Mouse (Mus musculus): ENCODE results near the gene Cipc. TPM values are rescaled to one million over a fixed set of nuclear protein-coding genes. Genes with fewer than 3 reads are reported as not detected.
A peak's percentile ranks its signal among the peaks of the same experiment; 100 is the strongest.

Cipc gene
- 10 to 100 TPM; 22.7 to 32.3 TPM for total RNA-seq (2021)
- long read RNA-seq, experiment 1, full-length matches to known transcripts = 6 of 9 reads
- long read RNA-seq, experiment 1, partial matches to known transcripts = 1 of 9 reads
- long read RNA-seq, experiment 1, other reads (novel, unspliced or antisense) = 2 of 9 reads
- long read RNA-seq, experiment 2, full-length matches to known transcripts = 14 of 20 reads
- long read RNA-seq, experiment 2, partial matches to known transcripts = 1 of 20 reads
- long read RNA-seq, experiment 2, other reads (novel, unspliced or antisense) = 5 of 20 reads

DNA sequence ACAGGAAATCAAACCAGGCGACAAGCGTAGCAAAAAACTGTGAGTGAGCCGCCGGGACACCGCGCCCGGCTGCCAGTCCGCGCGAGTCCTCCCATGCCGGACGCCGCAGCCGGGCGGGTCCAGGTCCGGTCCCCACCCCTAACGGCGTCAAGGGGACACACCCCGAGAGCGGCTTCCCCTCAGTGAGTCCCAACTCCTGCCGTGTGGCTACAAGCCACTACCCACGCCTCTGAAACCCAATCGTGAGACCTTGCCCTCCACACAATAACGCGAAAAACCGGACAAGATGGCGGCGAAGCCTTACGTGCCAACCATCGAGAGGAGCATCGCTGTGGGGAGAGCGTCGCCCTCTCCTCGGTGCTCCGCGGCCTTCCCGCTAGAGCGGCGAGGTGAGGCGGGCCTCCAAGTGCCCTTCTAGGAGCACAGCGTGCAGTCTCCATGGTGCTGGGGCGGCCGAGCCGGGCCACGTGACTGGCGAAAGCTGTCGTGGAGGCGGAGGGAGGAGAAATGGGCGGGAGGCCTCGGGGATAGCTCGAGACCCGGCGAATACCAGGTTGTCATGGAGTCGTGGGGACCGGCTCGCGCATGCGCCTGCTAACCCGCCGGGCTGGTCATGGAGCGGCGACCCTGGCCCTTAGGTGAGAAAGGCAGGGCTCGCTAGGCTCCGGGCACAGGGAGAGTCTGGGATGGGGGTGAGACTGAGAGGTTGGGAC, at the start of gene Cipc:
Gene Cipc (plus strand): TSS at position 182 of the 713 bp plus-strand sequence.
- DNase-seq = peak; percentile 99

DNA sequence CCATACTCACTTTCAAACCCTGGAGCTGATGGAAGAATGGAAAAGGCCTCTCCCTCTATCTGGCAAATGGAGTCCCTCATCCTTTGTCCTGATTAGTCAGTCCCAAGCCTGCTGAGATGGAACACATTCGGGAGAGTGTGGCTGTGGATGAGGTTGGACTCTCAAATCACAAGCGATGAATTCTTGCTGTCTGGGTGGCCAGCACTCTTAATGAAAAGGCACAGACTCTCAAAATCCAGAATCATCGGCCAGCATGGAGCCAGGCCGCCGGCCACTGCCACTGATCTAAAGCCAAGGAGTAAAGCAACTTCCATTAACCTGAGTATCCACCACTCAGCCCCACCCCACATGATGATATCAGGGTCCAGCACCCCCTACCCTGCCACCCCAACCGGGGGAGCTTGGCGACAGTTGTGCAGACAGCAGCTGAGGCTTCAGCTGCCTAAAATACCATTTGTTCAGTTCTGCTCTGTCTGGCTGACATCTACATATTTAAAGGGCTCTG, 49.0 kb upstream of the Cipc start:
- no peak for DNase-seq

DNA sequence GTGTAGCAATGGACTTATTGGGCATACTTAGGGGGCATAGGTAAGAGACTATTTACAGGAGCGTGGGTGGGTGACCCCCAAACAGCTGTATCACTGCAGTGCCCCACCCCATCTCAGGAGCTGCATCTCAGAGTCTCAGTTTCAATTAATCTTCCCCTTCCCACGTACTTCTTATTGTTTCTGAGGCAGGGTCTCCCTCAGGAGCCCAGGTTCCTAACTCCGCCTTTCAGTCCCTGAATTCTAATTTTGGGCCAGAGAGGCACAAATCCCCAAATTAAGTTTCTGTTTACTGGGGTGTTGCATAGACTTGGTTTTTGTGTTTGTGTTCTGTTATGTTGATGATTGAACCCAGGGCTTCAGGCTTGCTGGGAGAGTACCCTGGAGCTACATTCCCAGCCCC, 48.4 kb upstream of the Cipc start:
- DNase-seq = no peak

DNA sequence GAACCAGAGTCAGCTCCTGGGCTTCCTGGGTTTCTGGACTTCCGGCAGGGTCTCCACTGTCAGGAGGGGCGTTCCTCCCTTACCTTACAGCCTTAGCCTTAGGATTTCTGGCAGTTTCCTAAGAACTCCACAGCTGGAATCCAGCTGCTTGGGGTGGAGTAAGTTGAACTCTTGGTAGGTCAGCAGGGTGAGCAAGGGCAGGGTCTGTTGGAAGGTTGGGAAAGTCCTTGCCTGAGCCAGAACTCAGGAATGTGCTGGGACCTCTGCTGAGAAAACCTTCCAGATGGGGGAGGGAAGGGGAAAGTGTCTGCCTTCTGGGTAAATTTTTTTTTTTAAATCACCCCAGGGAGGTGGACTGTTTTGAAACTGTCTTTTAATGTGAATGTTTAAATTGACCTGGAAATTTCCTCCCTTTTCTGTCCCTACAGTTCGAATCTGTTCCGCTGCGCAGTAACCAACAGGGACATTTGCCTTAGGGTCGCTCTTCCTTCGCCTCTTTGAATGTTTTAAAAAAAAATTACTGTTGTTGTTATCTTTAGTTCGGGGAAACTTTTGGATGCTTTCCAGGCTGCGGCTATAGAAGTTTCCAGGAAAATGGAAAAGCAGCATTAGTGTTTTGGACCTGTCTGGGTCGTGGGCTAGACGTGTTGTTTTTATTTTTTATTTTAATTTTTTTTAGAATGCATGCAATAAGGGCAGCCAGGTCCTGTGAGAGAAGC, 47.2 kb upstream of the Cipc start:
- DNase-seq = peak; percentile 74

DNA sequence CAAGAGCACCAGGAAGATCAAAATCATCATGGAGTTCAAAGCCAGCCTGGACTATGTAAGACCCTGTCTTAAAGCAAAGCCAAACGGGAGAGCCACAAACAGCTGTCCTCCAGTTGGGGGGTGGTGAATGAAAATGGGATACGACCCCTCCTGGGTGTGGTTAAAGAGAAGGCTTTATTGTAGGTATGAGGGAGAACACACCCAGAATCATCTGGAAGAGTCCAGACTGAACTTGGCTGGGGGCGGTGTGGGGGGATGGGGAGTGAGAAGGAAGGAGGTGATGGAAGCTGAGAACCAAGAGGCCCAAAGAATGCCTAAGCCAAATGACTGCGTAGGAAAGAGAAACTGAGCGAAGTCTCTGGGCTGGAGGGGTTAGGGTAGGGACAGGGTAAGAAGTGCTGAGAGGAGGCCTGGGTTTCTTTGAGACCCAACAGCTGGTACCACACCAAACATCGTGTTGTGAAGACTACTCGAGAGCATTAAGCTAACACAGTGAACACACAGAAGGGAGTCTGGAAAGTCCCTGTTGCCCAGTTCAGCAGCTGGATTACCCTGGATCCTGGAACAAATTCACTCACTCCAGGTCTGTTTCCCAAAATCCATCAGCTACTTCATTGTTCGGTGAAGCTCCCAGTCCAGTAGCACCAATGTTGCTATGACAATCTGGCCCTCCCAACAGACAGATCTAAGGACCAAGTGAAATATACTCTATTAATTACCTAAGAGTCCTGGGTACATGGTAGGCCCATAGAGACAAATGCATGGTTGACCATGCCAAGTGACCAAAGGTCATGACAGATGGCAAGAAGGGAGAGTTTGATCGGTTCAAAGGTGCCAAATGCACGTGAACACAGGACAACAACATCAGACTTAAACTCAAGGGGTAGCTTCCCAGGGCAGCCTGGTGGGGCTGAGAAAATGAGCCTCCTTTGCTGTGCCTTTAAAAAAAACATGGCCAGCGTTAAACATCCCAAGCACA, 42.7 kb upstream of the Cipc start:
- no peak for DNase-seq

DNA sequence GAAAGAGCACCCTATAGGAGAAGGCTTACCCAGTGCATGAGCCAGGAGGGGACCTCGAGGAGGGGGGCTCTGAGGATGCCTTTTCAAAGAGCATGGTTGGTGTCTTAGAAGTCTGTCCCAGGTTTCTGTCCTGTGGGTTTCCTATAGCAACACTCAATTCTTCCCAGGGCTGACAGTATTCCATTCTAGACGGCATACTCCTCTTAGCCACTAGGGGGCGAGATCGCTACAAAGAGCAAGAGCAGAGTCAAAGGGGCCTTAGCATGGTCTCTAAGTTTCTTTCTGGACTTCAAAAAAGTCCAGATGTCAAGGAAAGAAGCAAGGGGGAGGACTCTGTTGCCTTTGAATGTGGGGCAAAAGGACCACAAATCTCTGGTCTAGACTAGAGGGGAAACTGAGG, 41.6 kb upstream of the Cipc start:
- DNase-seq = no peak

DNA sequence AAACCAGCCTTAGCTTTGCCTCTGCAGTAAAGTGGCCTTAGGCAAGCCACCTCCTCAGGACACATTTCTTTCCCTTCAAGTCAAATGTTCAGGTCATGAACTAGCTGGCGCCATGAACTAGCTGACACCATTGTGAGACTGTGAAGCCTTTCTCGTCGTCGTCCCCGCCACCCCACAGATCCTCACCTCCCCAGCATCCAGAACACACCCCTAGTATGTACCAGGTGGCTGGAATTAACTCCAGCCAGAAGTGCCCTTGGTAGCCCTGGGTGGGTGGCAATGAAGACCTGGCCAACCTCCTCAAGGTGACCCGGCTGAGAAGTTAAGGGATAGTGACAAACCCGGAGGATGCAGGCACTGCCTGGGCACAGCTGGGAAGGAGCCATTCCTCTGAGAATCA, 41.0 kb upstream of the Cipc start:
- peak; percentile 9 for DNase-seq

DNA sequence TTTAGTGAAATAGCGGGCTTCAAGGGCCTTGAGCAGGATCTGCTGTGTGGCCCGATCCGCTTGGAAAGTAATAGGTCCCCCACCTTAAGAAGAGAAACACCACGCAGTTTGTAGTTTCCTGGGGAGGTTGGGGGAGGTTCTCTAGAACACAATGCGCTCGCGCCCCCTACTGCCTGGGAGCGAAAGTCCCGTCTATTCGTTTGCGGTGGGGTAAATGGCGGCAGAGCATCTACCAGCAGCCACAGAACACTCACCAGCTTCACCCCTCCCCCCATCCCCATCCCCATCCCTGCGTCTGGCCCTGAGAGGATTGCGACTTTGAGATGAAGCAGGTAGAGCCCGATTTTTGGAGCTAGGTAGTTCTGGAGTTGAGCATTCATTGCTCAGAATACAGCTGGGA, 40.4 kb upstream of the Cipc start:
- DNase-seq = peak; percentile 79

DNA sequence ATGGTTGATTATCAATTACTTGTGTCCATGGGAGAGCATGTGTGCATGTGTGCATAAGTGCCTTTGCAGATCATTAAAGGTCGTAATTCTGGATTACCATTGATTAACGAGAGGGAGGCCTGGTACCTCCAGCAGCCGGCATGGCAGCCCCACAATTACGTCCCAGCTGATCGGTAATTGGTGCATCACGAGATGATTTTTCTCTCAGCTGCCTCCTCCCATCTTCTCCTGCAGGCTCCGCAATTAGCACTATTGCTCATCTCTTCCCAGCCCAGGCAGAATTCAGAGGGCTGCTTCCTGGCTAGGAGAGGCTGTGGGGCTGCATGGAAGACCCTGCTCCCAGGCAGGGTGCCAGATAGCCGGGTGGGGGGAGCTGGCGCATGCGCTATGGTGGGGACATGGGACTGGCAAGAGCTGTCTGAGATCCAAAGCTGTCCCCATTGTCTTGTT, 35.3 kb upstream of the Cipc start:
- peak; percentile 10 for DNase-seq

DNA sequence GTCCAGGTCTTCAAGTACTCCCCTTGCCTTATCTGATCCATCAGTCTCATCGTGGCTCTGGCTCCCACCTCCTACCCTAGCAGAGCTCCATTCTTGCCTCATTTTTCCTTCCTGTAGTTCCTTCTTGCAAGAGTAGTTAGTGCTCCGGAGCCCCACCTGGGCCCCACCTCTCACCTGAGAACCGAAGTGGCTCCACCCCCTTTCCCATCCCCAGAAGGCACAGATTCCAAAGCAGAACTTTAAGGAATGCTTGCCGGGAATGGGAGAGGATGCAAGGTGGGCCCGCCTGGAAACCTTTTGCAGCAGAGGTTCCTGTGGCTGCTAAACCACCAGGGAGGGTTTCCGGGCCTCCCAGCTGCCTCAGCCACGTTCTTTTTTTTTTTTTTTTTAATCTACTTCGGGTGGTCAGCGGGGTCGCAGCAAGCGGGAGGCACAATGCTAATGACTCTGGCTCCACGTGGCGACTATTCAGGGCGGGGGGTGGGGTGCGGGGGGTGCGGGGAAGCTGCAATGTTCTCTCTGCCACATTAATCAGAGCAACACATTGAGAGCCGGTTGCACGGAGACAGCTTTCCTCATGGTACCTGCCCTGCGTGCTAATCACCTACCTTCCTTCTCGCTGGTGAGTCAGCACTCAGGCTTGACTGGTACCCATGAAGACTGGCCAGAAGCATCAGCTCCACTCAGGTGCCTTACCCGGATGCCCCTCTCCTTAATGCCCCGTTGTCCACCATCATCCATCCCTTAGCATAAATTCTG, 34.3 kb upstream of the Cipc start:
- DNase-seq = peak; percentile 5

DNA sequence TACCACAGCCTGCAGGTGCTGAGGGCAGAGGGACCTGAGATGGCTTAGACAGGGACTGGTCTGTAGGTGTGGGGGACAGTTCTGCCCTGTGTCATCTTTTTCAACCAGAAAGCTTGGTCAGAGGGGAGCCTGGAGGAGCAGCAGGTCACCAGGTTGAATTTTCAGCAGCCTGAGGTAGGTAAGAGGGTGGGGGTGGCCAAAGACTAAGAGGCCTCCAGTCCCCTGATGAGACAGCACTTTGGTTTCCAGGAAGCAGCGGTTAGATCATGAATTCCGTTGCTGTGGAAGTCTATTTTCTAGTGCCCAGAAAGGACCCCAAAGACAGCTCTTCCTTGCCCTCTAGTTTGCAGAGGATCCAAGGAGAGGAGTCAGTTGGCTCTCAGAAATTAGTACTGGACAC, 32.5 kb upstream of the Cipc start:
- DNase-seq = no peak

DNA sequence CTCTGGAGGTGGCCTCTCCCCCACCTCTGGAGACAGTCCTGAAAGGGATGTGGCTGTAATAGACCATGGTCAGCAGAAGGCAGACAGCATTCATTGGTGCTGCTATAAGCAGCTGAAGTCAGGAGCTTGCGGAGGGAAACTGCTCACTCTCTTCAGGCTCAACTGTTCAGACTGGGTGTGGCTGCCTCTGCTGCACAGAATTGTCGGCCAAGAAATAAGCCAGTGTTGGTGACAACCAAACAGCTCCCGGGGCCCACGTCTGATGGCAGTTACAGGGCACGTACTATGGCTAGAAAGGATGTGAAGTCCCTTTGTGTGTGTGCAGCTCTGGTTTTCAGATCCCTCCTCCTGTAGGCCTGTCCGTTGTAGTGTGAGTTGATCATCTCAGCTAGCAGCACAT, 32.1 kb upstream of the Cipc start:
- no peak for DNase-seq

DNA sequence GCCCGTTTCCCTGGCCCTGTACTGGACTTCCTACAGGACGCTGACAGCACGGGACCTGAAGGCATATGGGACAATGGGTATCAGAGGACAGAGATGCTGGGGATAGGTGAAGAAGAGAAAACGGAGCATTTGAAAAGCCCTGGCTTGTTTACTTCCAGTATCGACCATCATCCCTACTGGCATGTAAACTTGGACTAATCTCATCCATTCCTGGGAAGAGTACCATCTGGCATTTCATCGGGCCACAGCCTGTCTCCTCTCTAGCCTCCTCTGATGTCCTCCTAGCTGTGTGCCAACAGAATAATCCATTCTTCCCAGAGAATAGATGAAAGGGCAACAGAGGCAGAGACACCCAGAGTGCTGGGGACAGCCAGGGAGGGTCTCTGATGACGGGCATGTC, 31.2 kb upstream of the Cipc start:
- DNase-seq = no peak

DNA sequence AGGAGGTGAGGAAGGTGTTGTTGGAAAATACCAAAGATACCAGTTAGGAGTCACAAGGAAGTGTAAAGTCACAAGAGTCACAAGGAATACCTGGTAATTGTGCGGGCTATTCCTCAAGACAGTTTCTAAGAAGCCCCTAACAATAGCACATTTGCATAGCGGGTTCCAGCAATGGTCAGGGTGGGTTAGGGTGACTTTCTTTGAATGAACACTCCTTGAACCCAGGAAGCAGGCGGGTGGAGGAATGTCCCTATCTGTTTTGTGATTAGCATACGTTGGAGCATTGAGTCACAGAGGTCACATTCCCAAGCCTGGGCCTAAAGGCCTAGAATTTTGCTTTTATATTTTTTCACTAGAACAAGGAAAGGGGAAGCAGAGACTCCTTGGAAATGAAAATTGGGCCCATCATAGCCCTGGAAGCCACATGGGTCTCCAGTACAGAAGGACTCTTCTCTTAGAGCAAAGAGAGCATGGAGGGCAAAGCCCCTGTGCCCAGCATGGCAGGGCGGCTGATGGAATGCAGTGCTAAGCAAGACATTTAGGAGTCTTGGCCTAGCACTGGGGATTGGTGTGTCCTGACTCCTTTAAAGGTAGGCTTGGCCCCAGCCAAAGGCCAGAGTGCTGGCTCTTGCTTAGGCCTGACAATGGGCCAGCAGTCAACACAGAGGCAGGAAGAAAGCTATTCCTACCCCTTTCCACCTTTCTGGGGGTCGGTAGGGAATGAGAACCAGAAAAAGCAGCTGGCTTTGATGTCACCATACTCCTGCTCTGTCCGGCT, 29.9 kb upstream of the Cipc start:
- DNase-seq = no peak

DNA sequence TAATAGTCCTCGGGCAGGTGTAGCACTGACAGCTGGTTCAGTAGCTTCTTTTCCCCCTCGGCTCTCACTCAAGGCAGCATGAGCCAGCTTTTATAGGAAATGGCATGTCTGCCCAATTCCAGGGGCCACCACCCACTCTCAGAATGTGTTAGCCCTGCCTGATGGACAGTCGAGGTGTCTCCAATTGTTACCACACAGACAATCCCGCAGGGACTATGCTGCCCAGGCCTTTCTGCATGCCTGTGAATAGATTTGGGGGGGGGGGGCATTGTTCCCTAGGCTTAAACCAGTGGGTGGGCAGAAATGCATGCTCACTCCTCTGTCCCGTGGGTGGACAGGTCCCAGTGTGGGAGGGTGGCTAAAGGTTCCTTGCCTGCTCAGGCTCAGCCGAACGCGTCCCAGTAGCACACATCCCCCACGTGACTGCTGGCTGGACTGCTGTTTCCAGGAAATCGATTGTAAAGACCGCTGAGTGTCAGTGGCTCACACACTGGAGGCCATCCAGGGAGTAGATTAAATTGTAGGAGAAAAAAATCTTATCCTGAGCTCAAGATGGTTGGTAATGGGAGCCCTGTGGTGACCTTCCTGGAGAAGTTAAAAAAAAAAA, 28.4 kb upstream of the Cipc start:
- DNase-seq = peak; percentile 32

DNA sequence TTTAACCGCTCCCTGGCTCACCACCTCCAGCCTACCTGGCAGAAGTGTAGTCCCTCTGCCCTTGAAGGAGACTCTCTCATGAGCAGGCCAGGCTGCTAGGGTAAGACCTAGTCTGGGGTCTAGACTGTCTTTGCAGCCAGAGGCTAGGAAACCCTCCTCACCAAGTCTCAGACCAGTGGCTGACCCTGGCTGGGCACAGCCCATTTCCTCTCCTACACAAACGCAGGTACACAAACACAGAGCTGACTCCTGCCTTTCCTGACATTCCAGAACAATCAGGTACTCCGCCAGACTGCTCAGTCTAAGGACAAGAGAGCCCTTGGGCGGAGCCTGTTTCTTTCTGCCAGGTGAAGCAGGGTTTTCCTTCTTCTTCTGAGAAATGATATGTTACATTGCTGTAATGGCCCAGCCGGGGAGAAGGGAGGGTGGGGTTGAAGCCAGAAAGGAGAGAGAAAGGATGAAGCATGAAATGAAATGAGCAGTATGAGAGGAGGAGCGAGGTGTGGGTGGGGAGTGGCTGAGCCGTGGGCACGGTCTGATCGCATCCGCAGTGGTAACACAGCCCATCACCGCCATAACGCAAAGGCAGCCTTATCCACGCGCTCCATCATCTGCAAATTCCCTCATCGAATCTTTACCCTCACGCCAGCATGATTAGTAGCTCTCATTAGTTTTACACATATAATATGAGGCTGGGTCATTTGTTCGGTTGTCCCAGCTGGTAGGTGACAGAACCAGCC, 27.7 kb upstream of the Cipc start:
- DNase-seq = no peak

DNA sequence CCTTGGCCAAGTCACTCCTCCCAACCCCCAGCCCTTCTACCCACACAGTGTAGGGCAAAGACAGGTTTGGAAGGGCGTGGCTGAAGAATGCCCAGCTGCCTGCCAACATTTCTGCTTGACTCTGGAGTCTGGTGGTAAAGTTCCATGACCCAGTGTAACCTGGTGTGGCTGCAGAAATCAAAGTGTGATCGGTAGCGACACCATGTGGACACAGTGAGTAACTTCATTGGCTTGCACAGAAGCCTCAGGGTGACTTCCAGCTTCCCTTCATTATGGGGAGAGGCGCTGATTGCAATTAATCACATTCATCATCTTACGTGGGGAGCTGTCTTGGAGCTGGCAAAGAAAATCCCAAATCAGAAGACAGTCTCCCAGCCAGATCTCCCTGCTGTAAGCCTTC, 23.0 kb upstream of the Cipc start:
- DNase-seq = peak; percentile 76

DNA sequence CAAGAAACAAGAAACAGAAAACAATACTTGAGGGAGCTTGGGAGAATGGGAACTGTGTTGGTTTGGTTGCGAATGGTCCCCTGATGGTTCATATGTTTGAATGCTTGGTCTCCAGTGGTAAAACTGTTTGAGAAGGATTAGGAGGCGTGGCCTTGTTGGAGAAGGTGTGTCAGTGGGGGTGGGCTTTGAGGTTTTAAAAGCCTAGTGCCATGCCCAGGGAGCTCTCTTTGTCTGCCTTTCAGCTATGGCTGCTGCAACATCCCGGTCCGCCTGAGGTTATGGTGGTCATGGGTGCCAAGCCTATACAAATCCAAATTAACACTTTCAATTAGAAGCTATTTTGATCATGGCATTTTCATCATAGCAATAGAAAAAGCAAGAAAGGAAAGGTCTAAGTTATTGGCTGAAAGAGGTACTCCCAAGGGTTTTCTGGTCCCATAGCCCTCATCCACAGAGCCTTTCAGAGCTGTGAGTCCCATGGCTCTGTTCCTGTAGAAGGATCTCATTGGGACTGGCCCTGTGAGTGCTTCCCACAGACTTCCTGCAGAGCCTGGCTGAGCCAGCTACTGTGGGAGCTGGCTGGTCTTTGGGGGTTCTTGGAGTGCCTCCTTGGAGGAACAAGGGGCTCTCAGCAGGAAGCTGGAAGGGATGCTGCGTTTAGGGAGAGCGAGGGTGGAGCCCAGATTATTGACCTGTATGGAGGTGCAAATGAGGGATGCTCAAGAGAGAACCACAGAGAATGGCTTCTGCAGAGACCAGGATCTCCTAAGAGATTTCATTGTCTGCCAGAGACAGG, 15.7 kb upstream of the Cipc start:
- peak; percentile 46 for DNase-seq

All from gastrocnemius, postnatal 25 days (tissue).